Mouse (Mus musculus) ES-Bruce4 (cell line): ENCODE measurements around the gene AC124502.3. TPM values are rescaled to one million over a fixed set of nuclear protein-coding genes. Genes with fewer than 3 reads are reported as not detected.

Experiments
- H3K27ac ChIP-seq: 2 replicates; pipeline ENCODE4 v1.5.1; 2012; ENCODE audit warnings: low read length, inconsistent platforms; ENCODE audit not compliant: insufficient read depth
- H3K27me3 ChIP-seq: 2 replicates; pipeline ENCODE4 v1.6.1; 2012; ENCODE audit warnings: mild to moderate bottlenecking, low read length, inconsistent platforms; ENCODE audit not compliant: control insufficient read depth, poor library complexity, insufficient read depth, severe bottlenecking
- H3K36me3 ChIP-seq: 2 replicates; pipeline ENCODE4 v1.6.1; 2012; ENCODE audit warnings: inconsistent platforms, mild to moderate bottlenecking, low read length, moderate library complexity; ENCODE audit not compliant: control insufficient read depth, poor library complexity, insufficient read depth, severe bottlenecking
- H3K4me1 ChIP-seq: one replicate; pipeline ENCODE4 v1.8.1; 2011; ENCODE audit warnings: low read length; ENCODE audit not compliant: control insufficient read depth, insufficient read depth
- H3K4me3 ChIP-seq: 2 replicates; pipeline ENCODE4 v1.5.1; 2011; ENCODE audit warnings: low read depth, mild to moderate bottlenecking, low read length
- H3K9ac ChIP-seq: 2 replicates; pipeline ENCODE4 v1.6.1; 2012; ENCODE audit warnings: low read depth, mild to moderate bottlenecking, inconsistent platforms; ENCODE audit not compliant: poor library complexity, severe bottlenecking
- H3K9me3 ChIP-seq: replicated peaks from 2 replicates; pipeline ENCODE4 v1.6.1; 2012; ENCODE audit warnings: mild to moderate bottlenecking, low read length, inconsistent platforms; ENCODE audit not compliant: control insufficient read depth, poor library complexity, insufficient read depth, severe bottlenecking
- CTCF ChIP-seq: IDR thresholded peaks from one replicate; pipeline ENCODE4 v1.8.1; 2011; ENCODE audit warnings: low read depth, low read length
- EP300 ChIP-seq: IDR thresholded peaks from 2 replicates; pipeline ENCODE4 v1.6.1; 2011; ENCODE audit warnings: low read depth, low read length; ENCODE audit not compliant: insufficient read depth
- POLR2A ChIP-seq: IDR thresholded peaks from one replicate; pipeline ENCODE4 v1.8.1; 2011; ENCODE audit warnings: low read length; ENCODE audit not compliant: insufficient read depth
- polyA plus RNA-seq: library from polyadenylated mRNA; stranded (reverse); fragments of >200 nt; gene quantifications from 2 replicates; pipeline ENCODE4 v1.2.4, GENCODE M21; 2011; ENCODE audit warnings: low read depth; ENCODE audit not compliant: missing spikeins, insufficient read depth, insufficient read length

Gene AC124502.3
- polyA plus RNA-seq, 1 experiment: not detected

DNA sequence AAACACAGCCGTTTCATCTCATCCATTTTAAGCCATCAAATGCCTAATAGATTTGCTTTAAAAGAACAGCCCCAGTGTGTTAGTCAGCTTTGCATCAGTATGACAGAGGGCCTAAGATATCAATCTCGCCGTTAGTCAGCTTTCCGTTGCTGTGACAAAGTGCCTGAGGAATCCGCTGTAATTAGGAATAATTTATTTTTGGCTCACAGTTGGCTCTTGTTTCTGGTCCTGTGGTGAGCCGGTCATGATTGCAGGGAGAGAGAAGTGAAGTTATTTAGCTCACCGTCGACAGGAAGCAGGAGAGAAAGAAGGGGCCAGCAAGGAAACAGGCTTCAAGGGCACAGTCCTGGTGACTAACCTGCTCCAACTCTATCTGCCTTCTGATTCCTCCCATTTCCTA, 25.6 kb upstream of the AC124502.3 start:
- Histone ChIP-seq H3K36me3 (no peaks in the 10 kb centered on the region), H3K4me1 (peaks cover 1% of the 10 kb centered on the region), H3K9me3 (no peaks in the 10 kb centered on the region), H3K4me3 (no peak overlapping the region), H3K27me3 (no peaks in the 10 kb centered on the region), H3K9ac (no peak overlapping the region), H3K27ac (peak overlapping the region; percentile 20; the same call in 1 of the 2 replicates)
- no peak for TF ChIP-seq EP300
- TF ChIP-seq CTCF: no peak
- no peak for TF ChIP-seq POLR2A

DNA sequence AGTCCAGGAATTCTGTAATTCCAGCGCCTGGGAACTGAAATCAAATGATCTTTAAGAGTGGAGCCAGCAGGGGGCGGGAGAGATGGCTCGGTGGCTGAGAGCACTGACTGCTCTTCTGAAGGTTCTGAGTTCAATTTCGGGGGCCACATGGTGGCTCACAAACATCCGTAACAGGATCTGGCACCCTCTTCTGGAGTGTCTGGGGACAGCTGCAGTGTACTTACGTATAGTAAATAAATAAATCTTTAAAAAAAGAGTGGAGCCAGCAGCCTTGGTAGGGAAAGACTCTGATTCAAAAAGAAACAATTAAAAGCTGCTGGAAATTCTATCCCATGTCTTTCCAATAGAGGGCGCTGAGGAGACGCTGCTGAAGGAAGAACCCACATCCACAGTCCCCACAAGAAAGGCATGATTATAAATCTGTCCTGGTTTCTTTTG, 23.7 kb upstream of the AC124502.3 start:
- TF ChIP-seq CTCF (peak; percentile 58), POLR2A (no peak)
- Histone ChIP-seq H3K27me3 (no peaks in the 10 kb centered on the region), H3K4me3 (no peak overlapping the region), H3K27ac (peak overlapping the region; percentile 44; the same call in 1 of the 2 replicates), H3K9ac (no peak overlapping the region), H3K4me1 (peaks cover 1% of the 10 kb centered on the region), H3K36me3 (no peaks in the 10 kb centered on the region), H3K9me3 (no peaks in the 10 kb centered on the region)

GRCm38 (mm10) chr19:5016221-5016742, 22.4 kb upstream of the AC124502.3 start:
- Histone ChIP-seq H3K4me3 (no peak overlapping the region), H3K4me1 (peaks cover 1% of the 10 kb centered on the region), H3K27me3 (no peaks in the 10 kb centered on the region), H3K36me3 (no peaks in the 10 kb centered on the region), H3K9ac (peak overlapping the region; percentile 9; the same call in 1 of the 2 replicates), H3K9me3 (no peaks in the 10 kb centered on the region), H3K27ac (peak overlapping the region; percentile 62)
- 0 out of 2 replicates have a peak, but pooled peaks have one; percentile 13 for TF ChIP-seq EP300
- TF ChIP-seq POLR2A: no peak
- no peak for TF ChIP-seq CTCF

DNA sequence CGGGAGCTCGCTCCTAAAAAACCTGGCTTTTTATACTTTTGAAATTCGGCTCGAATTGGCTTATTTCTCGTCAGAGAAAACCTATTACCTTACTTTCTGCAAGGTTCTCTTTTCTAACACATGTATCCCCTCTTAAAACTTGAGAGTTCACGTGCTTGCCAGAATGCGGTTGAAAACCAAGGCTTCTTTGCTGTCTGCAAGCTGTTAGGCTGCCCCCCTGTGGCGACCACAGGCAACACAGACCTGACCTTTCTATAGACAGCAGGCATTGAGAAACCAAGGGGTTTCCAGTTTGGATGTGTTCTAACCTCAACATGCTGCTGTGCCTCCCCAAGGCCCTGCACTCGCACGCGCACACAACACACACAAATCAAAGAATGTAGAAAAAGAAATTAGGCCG, 21.9 kb upstream of the AC124502.3 start:
- H3K4me3 ChIP-seq: no peak overlapping the region

GRCm38 (mm10) chr19:5017611-5018010, 21.1 kb upstream of the AC124502.3 start:
- H3K36me3 ChIP-seq: no peaks in the 10 kb centered on the region
- H3K27me3 ChIP-seq: no peaks in the 10 kb centered on the region
- H3K4me3 ChIP-seq: no peak overlapping the region
- peaks cover 1% of the 10 kb centered on the region for H3K4me1 ChIP-seq
- H3K9ac ChIP-seq: no peak overlapping the region
- no peak for TF ChIP-seq CTCF
- no peak for TF ChIP-seq EP300
- no peak for TF ChIP-seq POLR2A
- no peaks in the 10 kb centered on the region for H3K9me3 ChIP-seq
- no peak overlapping the region for H3K27ac ChIP-seq

More for the DNA sequence above, 21.9 kb upstream of the AC124502.3 start:
- H3K4me1 ChIP-seq: peaks cover 1% of the 10 kb centered on the region
- H3K9me3 ChIP-seq: no peaks in the 10 kb centered on the region
- TF ChIP-seq POLR2A (no peak), CTCF (peak; percentile 92), EP300 (no peak)
- H3K27ac ChIP-seq: peak overlapping the region; percentile 62
- H3K9ac ChIP-seq: 0 out of 2 replicates have a peak overlapping the region, but pooled peaks have one; percentile 9
- H3K27me3 ChIP-seq: no peaks in the 10 kb centered on the region
- no peaks in the 10 kb centered on the region for H3K36me3 ChIP-seq

- H3K9ac ChIP-seq: peak overlapping the region; percentile 67
- H3K36me3 ChIP-seq: no peaks in the 10 kb centered on the region
- no peaks in the 10 kb centered on the region for H3K9me3 ChIP-seq
- TF ChIP-seq CTCF: no peak
- no peak for TF ChIP-seq EP300
- TF ChIP-seq POLR2A: no peak
- no peaks in the 10 kb centered on the region for H3K27me3 ChIP-seq
- H3K4me3 ChIP-seq: no peak overlapping the region
- H3K4me1 ChIP-seq: peaks cover 1% of the 10 kb centered on the region
- 0 out of 2 replicates have a peak overlapping the region, but pooled peaks have one; percentile 32 for H3K27ac ChIP-seq
Measured at GRCm38 (mm10) chr19:5018191-5018590, 20.5 kb upstream of the AC124502.3 start.
